Mouse (Mus musculus): ENCODE measurements around the gene Wif1. TPM values are rescaled to one million over a fixed set of nuclear protein-coding genes. Genes with fewer than 3 reads are reported as not detected.
A peak's percentile ranks its signal among the peaks of the same experiment; 100 is the strongest.

The Wif1 gene
- polyA plus RNA-seq, 1 experiment from 2014 or later = 1.1 TPM

DNA sequence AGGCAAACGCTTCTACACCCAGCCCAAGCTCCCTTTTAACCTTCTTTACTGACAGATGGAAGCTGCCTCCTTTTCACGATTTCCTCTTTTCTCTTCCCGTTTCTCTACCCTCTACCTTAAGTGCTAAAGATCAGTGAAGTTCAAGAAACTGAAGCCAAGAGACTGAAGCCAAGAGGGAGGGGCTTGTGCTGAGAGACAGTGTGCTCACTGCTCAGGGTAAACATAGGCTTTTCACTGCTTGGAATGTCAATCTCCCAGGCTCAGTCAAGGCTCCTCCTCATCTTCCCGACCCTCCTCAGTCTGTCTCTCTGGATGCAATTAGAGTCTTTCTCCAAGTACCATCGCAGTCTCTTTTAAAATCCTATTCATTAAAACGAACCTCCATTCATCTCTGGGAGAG, 55.6 kb downstream of the Wif1 start:
- Histone ChIP-seq H3K4me1 (ENCODE audit: control insufficient read depth, insufficient read depth, low read length) (peaks cover 3% of the 10 kb centered on the region; the same call in 1 of the 2 replicates), H3K36me3 (ENCODE audit: control insufficient read depth, insufficient read depth, low read length) (no peaks in the 10 kb centered on the region), H3K27me3 (ENCODE audit: control insufficient read depth, insufficient read depth, low read length) (no peaks in the 10 kb centered on the region), H3K9ac (ENCODE audit: low read depth, low read length) (peak overlapping the region; percentile 58; the same call in 1 of the 2 replicates), H3K4me3 (ENCODE audit: low read depth, low read length) (peak overlapping the region; percentile 18), H3K4me2 (peak overlapping the region; percentile 55), H3K9me3 (replicated peaks; ENCODE audit: control insufficient read depth, low read length) (no peaks in the 10 kb centered on the region), H3K27ac (ENCODE audit: low read depth, low read length) (no peak overlapping the region)
- 4% methylated on average over 6 of the region's 6 CpGs for WGBS (ENCODE audit: insufficient replicate concordance)
- no peak for ATAC-seq (replicated peaks; ENCODE audit: insufficient number of reproducible peaks, low FRiP score, low TSS enrichment)

- Histone ChIP-seq H3K9me3 (replicated peaks; ENCODE audit: control insufficient read depth, low read length) (no peaks in the 10 kb centered on the region), H3K4me3 (ENCODE audit: low read depth, low read length) (no peak overlapping the region), H3K27me3 (ENCODE audit: control insufficient read depth, insufficient read depth, low read length) (no peaks in the 10 kb centered on the region), H3K27ac (ENCODE audit: low read depth, low read length) (no peak overlapping the region), H3K4me1 (ENCODE audit: control insufficient read depth, insufficient read depth, low read length) (peaks cover 3% of the 10 kb centered on the region; the same call in 1 of the 2 replicates), H3K36me3 (ENCODE audit: control insufficient read depth, insufficient read depth, low read length) (no peaks in the 10 kb centered on the region), H3K4me2 (peak overlapping the region; percentile 49), H3K9ac (ENCODE audit: low read depth, low read length) (no peak overlapping the region)
- ATAC-seq (replicated peaks; ENCODE audit: insufficient number of reproducible peaks, low FRiP score, low TSS enrichment) = no peak
- 26% methylated on average over 8 of the region's 8 CpGs for WGBS (ENCODE audit: insufficient replicate concordance)
These were observed 56.2 kb downstream of the Wif1 start for GRCm38 (mm10) chr10:121090006-121090405.

DNA sequence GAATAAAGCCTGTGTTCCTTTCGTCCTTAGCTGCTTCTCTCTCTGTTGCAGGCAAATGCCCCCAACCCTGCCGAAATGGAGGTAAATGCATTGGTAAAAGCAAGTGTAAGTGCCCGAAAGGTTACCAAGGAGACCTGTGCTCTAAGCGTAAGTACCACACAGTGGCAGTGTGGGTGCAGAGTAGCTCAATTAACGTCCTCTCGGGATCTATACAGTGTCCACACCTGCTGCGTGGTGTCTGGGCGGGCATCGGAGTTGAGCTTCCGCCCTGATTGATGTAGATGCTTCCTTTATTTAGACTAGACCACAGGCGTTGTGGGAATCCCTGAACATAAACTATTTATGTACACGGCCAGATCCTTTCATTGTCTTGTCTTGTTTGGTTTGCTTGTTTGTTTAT, 62.2 kb downstream of the Wif1 start:
- no peak overlapping the region for H3K4me2 ChIP-seq
- no peak for ATAC-seq (replicated peaks; ENCODE audit: insufficient number of reproducible peaks, low FRiP score, low TSS enrichment)
- no peak overlapping the region for H3K4me3 ChIP-seq (ENCODE audit: low read depth, low read length)
- no peaks in the 10 kb centered on the region for H3K36me3 ChIP-seq (ENCODE audit: control insufficient read depth, insufficient read depth, low read length)
- no peak overlapping the region for H3K9ac ChIP-seq (ENCODE audit: low read depth, low read length)
- H3K4me1 ChIP-seq (ENCODE audit: control insufficient read depth, insufficient read depth, low read length) = no peaks in the 10 kb centered on the region
- no peak overlapping the region for H3K27ac ChIP-seq (ENCODE audit: low read depth, low read length)
- no peaks in the 10 kb centered on the region for H3K27me3 ChIP-seq (ENCODE audit: control insufficient read depth, insufficient read depth, low read length)
- 71% methylated on average over 12 of the region's 12 CpGs for WGBS (ENCODE audit: insufficient replicate concordance)
- H3K9me3 ChIP-seq (replicated peaks; ENCODE audit: control insufficient read depth, low read length) = no peaks in the 10 kb centered on the region

- ATAC-seq (replicated peaks; ENCODE audit: insufficient number of reproducible peaks, low FRiP score, low TSS enrichment) = no peak
- Histone ChIP-seq H3K27me3 (ENCODE audit: control insufficient read depth, insufficient read depth, low read length) (no peaks in the 10 kb centered on the region), H3K4me3 (ENCODE audit: low read depth, low read length) (no peak overlapping the region), H3K9me3 (replicated peaks; ENCODE audit: control insufficient read depth, low read length) (no peaks in the 10 kb centered on the region), H3K36me3 (ENCODE audit: control insufficient read depth, insufficient read depth, low read length) (no peaks in the 10 kb centered on the region), H3K4me1 (ENCODE audit: control insufficient read depth, insufficient read depth, low read length) (no peaks in the 10 kb centered on the region), H3K4me2 (no peak overlapping the region), H3K27ac (ENCODE audit: low read depth, low read length) (no peak overlapping the region), H3K9ac (ENCODE audit: low read depth, low read length) (no peak overlapping the region)
- WGBS (ENCODE audit: insufficient replicate concordance) = 73% methylated on average over 12 of the region's 12 CpGs
These were observed 64.5 kb downstream of the Wif1 start for GRCm38 (mm10) chr10:121098263-121098662.

- 59% methylated on average over 11 of the region's 11 CpGs for WGBS (ENCODE audit: insufficient replicate concordance)
- no peak overlapping the region for H3K4me3 ChIP-seq (ENCODE audit: low read depth, low read length)
- no peaks in the 10 kb centered on the region for H3K36me3 ChIP-seq (ENCODE audit: control insufficient read depth, insufficient read depth, low read length)
- H3K27me3 ChIP-seq (ENCODE audit: control insufficient read depth, insufficient read depth, low read length) = no peaks in the 10 kb centered on the region
- H3K27ac ChIP-seq (ENCODE audit: low read depth, low read length) = no peak overlapping the region
- H3K4me2 ChIP-seq = no peak overlapping the region
- no peaks in the 10 kb centered on the region for H3K4me1 ChIP-seq (ENCODE audit: control insufficient read depth, insufficient read depth, low read length)
- ATAC-seq (replicated peaks; ENCODE audit: insufficient number of reproducible peaks, low FRiP score, low TSS enrichment) = no peak
- no peak overlapping the region for H3K9ac ChIP-seq (ENCODE audit: low read depth, low read length)
- no peaks in the 10 kb centered on the region for H3K9me3 ChIP-seq (replicated peaks; ENCODE audit: control insufficient read depth, low read length)
These were observed 65.9 kb downstream of the Wif1 start for GRCm38 (mm10) chr10:121099658-121100057.

DNA sequence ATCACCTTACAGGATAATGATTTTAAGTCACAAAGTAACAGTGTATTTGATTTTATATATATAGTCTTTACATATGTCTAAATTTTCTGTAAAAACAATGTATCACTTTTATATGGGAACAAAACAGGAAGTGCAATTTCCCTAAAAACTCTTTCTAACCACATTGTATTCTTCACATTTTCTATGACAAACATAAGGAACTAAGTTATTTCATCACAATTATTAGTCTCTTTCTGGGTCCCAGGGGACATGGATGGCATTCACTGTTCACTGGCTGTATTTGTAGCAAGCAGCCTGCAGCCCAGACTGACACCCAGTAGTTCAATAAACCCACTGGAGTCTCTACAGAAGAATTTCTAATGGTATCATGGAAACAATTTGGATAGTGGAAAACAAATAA, 82.4 kb downstream of the Wif1 start:
- no peaks in the 10 kb centered on the region for H3K36me3 ChIP-seq (ENCODE audit: control insufficient read depth, insufficient read depth, low read length)
- no peak overlapping the region for H3K9ac ChIP-seq (ENCODE audit: low read depth, low read length)
- ATAC-seq (replicated peaks; ENCODE audit: insufficient number of reproducible peaks, low FRiP score, low TSS enrichment) = no peak
- H3K27me3 ChIP-seq (ENCODE audit: control insufficient read depth, insufficient read depth, low read length) = no peaks in the 10 kb centered on the region
- no peak overlapping the region for H3K4me2 ChIP-seq
- H3K4me3 ChIP-seq (ENCODE audit: low read depth, low read length) = no peak overlapping the region
- no peaks in the 10 kb centered on the region for H3K9me3 ChIP-seq (replicated peaks; ENCODE audit: control insufficient read depth, low read length)
- no peak overlapping the region for H3K27ac ChIP-seq (ENCODE audit: low read depth, low read length)
- no peaks in the 10 kb centered on the region for H3K4me1 ChIP-seq (ENCODE audit: control insufficient read depth, insufficient read depth, low read length)

- Histone ChIP-seq H3K4me2 (no peak overlapping the region), H3K9me3 (replicated peaks; ENCODE audit: control insufficient read depth, low read length) (no peaks in the 10 kb centered on the region), H3K36me3 (ENCODE audit: control insufficient read depth, insufficient read depth, low read length) (no peaks in the 10 kb centered on the region), H3K4me3 (ENCODE audit: low read depth, low read length) (no peak overlapping the region), H3K27me3 (ENCODE audit: control insufficient read depth, insufficient read depth, low read length) (no peaks in the 10 kb centered on the region), H3K27ac (ENCODE audit: low read depth, low read length) (no peak overlapping the region), H3K4me1 (ENCODE audit: control insufficient read depth, insufficient read depth, low read length) (no peaks in the 10 kb centered on the region), H3K9ac (ENCODE audit: low read depth, low read length) (no peak overlapping the region)
- no peak for ATAC-seq (replicated peaks; ENCODE audit: insufficient number of reproducible peaks, low FRiP score, low TSS enrichment)
- 54% methylated on average over 4 of the region's 4 CpGs for WGBS (ENCODE audit: insufficient replicate concordance)
These were observed 82.9 kb downstream of the Wif1 start for GRCm38 (mm10) chr10:121116636-121117035.

- no peak for ATAC-seq (replicated peaks; ENCODE audit: insufficient number of reproducible peaks, low FRiP score, low TSS enrichment)
- no peak overlapping the region for H3K27ac ChIP-seq (ENCODE audit: low read depth, low read length)
- H3K4me3 ChIP-seq (ENCODE audit: low read depth, low read length) = no peak overlapping the region
- H3K36me3 ChIP-seq (ENCODE audit: control insufficient read depth, insufficient read depth, low read length) = no peaks in the 10 kb centered on the region
- WGBS (ENCODE audit: insufficient replicate concordance) = 83% methylated on average over 6 of the region's 6 CpGs
- H3K9me3 ChIP-seq (replicated peaks; ENCODE audit: control insufficient read depth, low read length) = no peaks in the 10 kb centered on the region
- no peaks in the 10 kb centered on the region for H3K4me1 ChIP-seq (ENCODE audit: control insufficient read depth, insufficient read depth, low read length)
- H3K27me3 ChIP-seq (ENCODE audit: control insufficient read depth, insufficient read depth, low read length) = no peaks in the 10 kb centered on the region
- no peak overlapping the region for H3K9ac ChIP-seq (ENCODE audit: low read depth, low read length)
- no peak overlapping the region for H3K4me2 ChIP-seq
These were observed 87.0 kb downstream of the Wif1 start for GRCm38 (mm10) chr10:121120751-121121150.

DNA sequence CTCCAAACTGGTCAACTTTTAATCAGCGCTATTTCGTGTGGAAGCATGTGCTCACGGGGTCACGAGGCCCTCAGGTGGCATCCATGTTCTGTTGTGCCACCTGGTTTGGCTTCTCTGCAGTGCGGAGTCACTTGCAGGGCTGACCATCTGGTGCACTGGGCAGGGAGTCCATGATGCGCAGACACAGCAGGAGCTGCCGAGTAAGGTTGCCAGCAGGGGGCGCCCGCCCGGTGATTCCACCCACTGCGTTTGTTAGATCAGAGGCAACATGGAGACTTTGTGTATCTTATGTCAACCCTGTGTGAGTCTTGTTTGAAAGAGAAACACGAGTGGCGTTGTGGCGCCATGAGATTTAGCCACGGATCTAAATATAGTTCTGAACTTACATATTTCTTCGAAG, 90.7 kb downstream of the Wif1 start:
- no peak for ATAC-seq (replicated peaks; ENCODE audit: insufficient number of reproducible peaks, low FRiP score, low TSS enrichment)
- Histone ChIP-seq H3K9me3 (replicated peaks; ENCODE audit: control insufficient read depth, low read length) (no peaks in the 10 kb centered on the region), H3K27me3 (ENCODE audit: control insufficient read depth, insufficient read depth, low read length) (no peaks in the 10 kb centered on the region), H3K9ac (ENCODE audit: low read depth, low read length) (no peak overlapping the region), H3K4me2 (no peak overlapping the region), H3K27ac (ENCODE audit: low read depth, low read length) (no peak overlapping the region), H3K4me1 (ENCODE audit: control insufficient read depth, insufficient read depth, low read length) (no peaks in the 10 kb centered on the region), H3K4me3 (ENCODE audit: low read depth, low read length) (no peak overlapping the region), H3K36me3 (ENCODE audit: control insufficient read depth, insufficient read depth, low read length) (no peaks in the 10 kb centered on the region)
- 89% methylated on average over 16 of the region's 16 CpGs for WGBS (ENCODE audit: insufficient replicate concordance)
